Mouse (Mus musculus) brain, adult 2 months (tissue): ENCODE measurements around the gene Mfsd4b5.
"Not testable (repeated sequence)": the region's sequence is repeated elsewhere in the genome, so short reads cannot be mapped to it uniquely, and the experiment has no call there.

Source experiments
- DNase-seq: peaks from one replicate; pipeline ENCODE4 v3.0.0; 2011; ENCODE audit warnings: low read depth, low spot score

The Mfsd4b5 gene

GRCm38 (mm10) chr10:39967512-39967911 lies 18.9 kb downstream of the Mfsd4b5 start:
- no peak for DNase-seq

GRCm38 (mm10) chr10:39961906-39962305 lies 24.5 kb downstream of the Mfsd4b5 start:
- DNase-seq: no peak

- DNase-seq: no peak
Observed at GRCm38 (mm10) chr10:39960441-39960822, 26.0 kb downstream of the Mfsd4b5 start.

GRCm38 (mm10) chr10:39959761-39960440 lies 26.5 kb downstream of the Mfsd4b5 start, which contains the start of gene Mfsd4b3:
Gene Mfsd4b3, minus strand, starts transcription at chr10:39960153.
- peak; percentile 97 for DNase-seq

- DNase-seq: peak; percentile 72
Observed at GRCm38 (mm10) chr10:39958266-39958665, 28.2 kb downstream of the Mfsd4b5 start.

GRCm38 (mm10) chr10:39956340-39956878 lies 30.0 kb downstream of the Mfsd4b5 start:
- DNase-seq: peak; percentile 12

- no peak for DNase-seq
Observed at GRCm38 (mm10) chr10:39955163-39955562, 31.3 kb downstream of the Mfsd4b5 start.

GRCm38 (mm10) chr10:39949377-39949954 lies 37.0 kb downstream of the Mfsd4b5 start:
- DNase-seq: no peak

- not testable (repeated sequence) for DNase-seq
Observed at GRCm38 (mm10) chr10:39947195-39947594, 39.3 kb downstream of the Mfsd4b5 start.

- DNase-seq: no peak
Observed at GRCm38 (mm10) chr10:39936553-39936952, 49.9 kb downstream of the Mfsd4b5 start.

- peak; percentile 8 for DNase-seq
Observed at GRCm38 (mm10) chr10:39926616-39927139, 59.8 kb downstream of the Mfsd4b5 start, which contains the start of gene Mfsd4b2. Gene Mfsd4b2, minus strand, starts transcription at chr10:39926923.

- DNase-seq: not testable (repeated sequence)
Observed at GRCm38 (mm10) chr10:39924556-39924955, 61.9 kb downstream of the Mfsd4b5 start.

GRCm38 (mm10) chr10:39912616-39913015 lies 73.8 kb downstream of the Mfsd4b5 start:
- DNase-seq: no peak

- no peak for DNase-seq
Observed at GRCm38 (mm10) chr10:39908768-39909441, 77.5 kb downstream of the Mfsd4b5 start.
